Mouse (Mus musculus) frontal cortex, postnatal 14 days (tissue): ENCODE measurements around the gene Bhlhe23.

Experiments used
- DNase-seq, 2 experiments: peaks; one replicate each; pipeline ENCODE4 v3.0.0; 2022; ENCODE audit warnings: low spot score in 2 of 2

The Bhlhe23 gene

GRCm38 (mm10) chr2:180725856-180726629 lies 50.7 kb downstream of the Bhlhe23 start:
- no peak for DNase-seq

GRCm38 (mm10) chr2:180725414-180725778 lies 51.3 kb downstream of the Bhlhe23 start:
- no peak for DNase-seq

DNA sequence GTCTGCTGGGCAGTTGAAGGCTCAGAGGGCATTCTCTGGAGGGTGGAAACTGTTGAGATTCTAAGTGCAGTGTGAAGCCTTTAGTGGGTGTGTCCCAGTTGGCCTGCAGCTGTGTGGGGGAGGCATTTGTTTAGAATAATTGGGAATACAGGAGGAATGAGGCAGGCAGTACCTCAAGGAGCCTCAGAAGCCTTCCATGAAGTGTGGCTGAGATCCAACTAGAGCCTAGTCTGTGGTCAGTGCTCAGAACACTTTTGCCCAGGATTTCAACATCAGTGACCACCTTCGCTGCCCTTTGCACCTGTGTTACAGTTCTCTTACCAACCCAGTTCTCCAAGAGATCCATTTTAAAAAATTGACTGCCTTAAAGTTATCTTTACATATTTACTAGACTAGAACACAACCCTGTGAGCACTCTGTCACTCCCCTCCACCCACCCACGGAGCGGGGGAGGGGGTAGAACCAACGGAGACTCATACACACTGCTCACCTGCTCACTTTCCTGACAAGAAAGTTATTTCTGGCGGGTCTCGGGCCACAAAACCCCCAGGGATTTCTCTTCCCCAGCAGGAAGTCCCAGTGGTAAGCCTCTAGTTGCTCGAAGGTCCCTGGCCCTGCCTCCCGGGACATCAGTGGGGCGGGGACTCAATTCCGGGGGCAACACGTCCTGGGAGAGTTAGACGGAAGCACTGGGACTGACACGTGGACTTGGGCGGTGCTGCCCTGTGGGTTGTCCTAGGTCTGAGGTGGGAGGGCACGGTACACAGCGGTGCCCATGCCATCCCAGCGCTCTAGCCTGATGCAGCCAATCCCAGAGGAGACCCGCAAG lies 51.9 kb downstream of the Bhlhe23 start, which contains the start of gene Slc17a9:
Gene Slc17a9, plus strand, starts transcription at position 679 of the 829 bp plus-strand sequence.
- no peak for DNase-seq
